Mouse (Mus musculus) hindbrain, postnatal 0 days (tissue): ENCODE data around the gene Cd86. TPM values are rescaled to one million over a fixed set of nuclear protein-coding genes. Genes with fewer than 3 reads are reported as not detected.

Experiments used
- ATAC-seq: fragments of 200-750 bp; cut with Nextera tagmentation; 2 replicates; pipeline ENCODE4 v1.8.0; 2017; ENCODE audit warnings: mild to moderate bottlenecking, moderate TSS enrichment, moderate library complexity
- DNase-seq: peaks from one replicate; pipeline ENCODE4 v3.0.0-alpha.2; 2015; ENCODE audit warnings: low spot score
- H3K27ac ChIP-seq: fragments of 300-500 bp; sonication (generic); 2 replicates; pipeline ENCODE4 v1.5.1; 2014; ENCODE audit warnings: mild to moderate bottlenecking
- H3K27me3 ChIP-seq: fragments of 300-500 bp; sonication (generic); 2 replicates; pipeline ENCODE4 v1.6.1; 2014; ENCODE audit warnings: low read length, mixed read lengths; ENCODE audit not compliant: insufficient read depth
- H3K36me3 ChIP-seq: fragments of 300-500 bp; sonication (generic); 2 replicates; pipeline ENCODE4 v1.6.1; 2014; ENCODE audit warnings: low read length, mixed read lengths; ENCODE audit not compliant: insufficient read depth
- H3K4me1 ChIP-seq: fragments of 300-500 bp; sonication (generic); 2 replicates; pipeline ENCODE4 v1.6.1; 2014; ENCODE audit warnings: antibody characterized with exemption, low read length, mixed read lengths; ENCODE audit not compliant: insufficient read depth
- H3K4me2 ChIP-seq: fragments of 300-500 bp; sonication (generic); 2 replicates; pipeline ENCODE4 v1.6.1; 2014; ENCODE audit warnings: low read depth, mild to moderate bottlenecking, low read length, moderate library complexity, mixed read lengths
- H3K4me3 ChIP-seq: fragments of 300-500 bp; sonication (generic); 2 replicates; pipeline ENCODE4 v1.5.1; 2014; ENCODE audit warnings: low read length
- H3K9ac ChIP-seq: fragments of 300-500 bp; sonication (generic); replicated peaks from 2 replicates; pipeline ENCODE4 v1.6.1; 2014; ENCODE audit warnings: mild to moderate bottlenecking, low read length, moderate library complexity, mixed read lengths
- H3K9me3 ChIP-seq: fragments of 300-500 bp; sonication (generic); 2 replicates; pipeline ENCODE4 v1.6.1; 2016; ENCODE audit warnings: low read length, mixed read lengths
- CTCF ChIP-seq: IDR thresholded peaks from 2 replicates; pipeline ENCODE4 v1.5.1; 2016; ENCODE audit warnings: antibody characterized with exemption, control low read depth, low read depth
- WGBS: fragments of 180-500 bp; shearing (Covaris S2); extraction: QIAGEN DNeasy Blood & Tissue Kit; methylation state at CpG from one replicate; pipeline ENCODE4 v1.1.7; 2014; 5-methylcytosine and 5-hydroxymethylcytosine counted together
- polyA plus RNA-seq: library from polyadenylated mRNA; unstranded; fragments of >200 nt; fragmentation: Nextera tagmentation; extraction: Ambion mirVana; gene quantifications from 2 replicates; pipeline ENCODE4 v1.2.1, GENCODE M21; 2015
- total RNA-seq: library from RNA; depleted of rRNA; stranded (reverse); fragments of >200 nt; gene quantifications from 2 replicates; pipeline ENCODE4 v1.2.3, GENCODE M21; 2014

Gene Cd86
- total and polyA plus RNA-seq, 2 experiments from 2014 or later, result 0.58 to 2.1 TPM

DNA sequence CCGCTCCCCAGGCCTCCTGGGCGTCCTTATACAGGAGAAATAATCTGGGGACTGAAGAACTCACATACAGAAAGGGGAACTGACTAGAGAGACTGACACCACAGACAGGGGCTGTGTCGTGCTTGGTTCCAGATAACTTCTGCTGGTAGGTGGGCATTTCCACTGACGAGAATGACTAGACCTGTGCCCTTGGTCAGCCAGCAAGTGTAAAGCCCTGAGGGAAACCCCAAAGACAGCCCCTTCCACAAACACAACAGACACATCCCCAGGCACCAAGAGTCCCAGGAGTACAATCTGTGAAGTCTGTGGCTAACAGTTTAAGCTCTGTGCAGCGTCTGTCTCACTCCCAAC is 23.2 kb downstream of the Cd86 start:
- no peak overlapping the region for H3K4me2 ChIP-seq
- 79% methylated on average over 5 of the region's 5 CpGs for WGBS
- H3K9me3 ChIP-seq, result no peaks in the 10 kb centered on the region
- no peaks in the 10 kb centered on the region for H3K4me1 ChIP-seq
- DNase-seq, result no peak
- no peak for TF ChIP-seq CTCF
- H3K27ac ChIP-seq, result no peak overlapping the region
- H3K4me3 ChIP-seq, result no peak overlapping the region
- H3K36me3 ChIP-seq, result no peaks in the 10 kb centered on the region
- H3K9ac ChIP-seq, result no peak overlapping the region
- no peak for ATAC-seq
- no peaks in the 10 kb centered on the region for H3K27me3 ChIP-seq

DNA sequence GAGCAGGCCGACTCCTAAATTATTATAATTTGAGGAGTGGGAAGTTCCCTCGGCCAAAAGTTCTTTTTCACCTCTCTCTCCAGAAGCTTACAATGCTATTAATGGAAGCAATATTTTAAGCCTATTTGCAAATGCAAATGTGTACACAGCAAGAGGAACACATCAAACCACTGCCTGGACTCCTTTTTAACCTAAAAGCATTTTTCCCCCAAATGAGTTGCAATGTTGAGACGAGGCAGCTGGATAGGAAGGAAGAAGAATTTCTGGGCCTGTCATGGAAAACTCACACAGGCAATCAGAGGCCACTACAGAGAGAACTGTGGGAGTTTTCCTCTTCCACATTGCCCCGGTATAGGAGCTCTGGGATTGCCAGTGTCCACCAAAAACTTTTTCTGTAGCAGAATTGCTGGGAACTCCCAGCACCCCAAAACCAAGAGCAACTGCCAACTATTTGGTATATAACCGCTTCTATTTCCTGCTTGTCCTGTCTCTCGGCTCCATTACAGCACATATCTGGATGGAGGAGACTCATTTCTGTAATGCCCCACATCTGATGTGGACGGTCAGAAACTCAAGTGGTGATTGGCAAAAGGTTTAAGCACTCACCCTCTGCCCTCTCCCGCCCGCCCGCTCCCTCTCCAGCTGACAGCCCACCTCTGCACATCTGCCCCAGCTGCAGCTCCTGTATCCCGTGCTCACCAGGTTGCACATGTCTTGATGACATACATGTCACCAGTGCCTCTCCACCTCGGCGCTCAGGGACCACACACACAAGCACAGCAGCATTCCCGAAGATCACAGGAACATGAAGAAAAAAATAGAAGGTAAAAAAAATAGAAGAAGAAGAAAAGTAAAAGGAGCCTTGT is 23.8 kb downstream of the Cd86 start:
- H3K9me3 ChIP-seq, result no peaks in the 10 kb centered on the region
- ATAC-seq (no peak), DNase-seq (no peak)
- no peak for TF ChIP-seq CTCF
- H3K27me3 ChIP-seq, result no peaks in the 10 kb centered on the region
- H3K9ac ChIP-seq, result no peak overlapping the region
- H3K27ac ChIP-seq, result no peak overlapping the region
- no peaks in the 10 kb centered on the region for H3K36me3 ChIP-seq
- no peak overlapping the region for H3K4me3 ChIP-seq
- 85% methylated on average over 14 of the region's 14 CpGs for WGBS
- no peaks in the 10 kb centered on the region for H3K4me1 ChIP-seq
- H3K4me2 ChIP-seq, result no peak overlapping the region

DNA sequence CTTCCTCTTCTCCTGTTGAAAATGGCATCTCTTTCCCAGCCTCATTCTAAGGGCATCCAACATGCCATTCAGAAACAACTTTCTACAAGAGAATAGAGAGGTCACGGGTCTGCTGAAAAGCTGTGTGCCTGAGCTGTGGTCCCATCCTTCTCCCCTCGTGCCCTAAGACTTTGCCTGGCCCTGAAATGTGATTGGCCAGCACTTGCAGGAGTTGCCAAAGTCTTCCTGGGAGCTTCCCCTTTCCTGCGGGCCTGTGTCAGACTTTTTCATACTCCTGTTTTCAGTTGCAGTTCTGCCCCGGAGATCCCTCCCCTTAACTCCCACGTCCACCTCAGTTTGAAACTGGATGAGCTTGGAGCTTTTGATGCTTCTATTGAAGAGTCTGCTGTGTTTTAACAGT is 24.9 kb downstream of the Cd86 start:
- WGBS, result 62% methylated on average over 5 of the region's 5 CpGs
- H3K9me3 ChIP-seq, result no peaks in the 10 kb centered on the region
- H3K27me3 ChIP-seq, result no peaks in the 10 kb centered on the region
- H3K4me3 ChIP-seq, result no peak overlapping the region
- no peak for DNase-seq
- H3K27ac ChIP-seq, result no peak overlapping the region
- TF ChIP-seq CTCF, result no peak
- H3K4me1 ChIP-seq, result no peaks in the 10 kb centered on the region
- no peak for ATAC-seq
- no peak overlapping the region for H3K4me2 ChIP-seq
- no peak overlapping the region for H3K9ac ChIP-seq
- H3K36me3 ChIP-seq, result no peaks in the 10 kb centered on the region

DNA sequence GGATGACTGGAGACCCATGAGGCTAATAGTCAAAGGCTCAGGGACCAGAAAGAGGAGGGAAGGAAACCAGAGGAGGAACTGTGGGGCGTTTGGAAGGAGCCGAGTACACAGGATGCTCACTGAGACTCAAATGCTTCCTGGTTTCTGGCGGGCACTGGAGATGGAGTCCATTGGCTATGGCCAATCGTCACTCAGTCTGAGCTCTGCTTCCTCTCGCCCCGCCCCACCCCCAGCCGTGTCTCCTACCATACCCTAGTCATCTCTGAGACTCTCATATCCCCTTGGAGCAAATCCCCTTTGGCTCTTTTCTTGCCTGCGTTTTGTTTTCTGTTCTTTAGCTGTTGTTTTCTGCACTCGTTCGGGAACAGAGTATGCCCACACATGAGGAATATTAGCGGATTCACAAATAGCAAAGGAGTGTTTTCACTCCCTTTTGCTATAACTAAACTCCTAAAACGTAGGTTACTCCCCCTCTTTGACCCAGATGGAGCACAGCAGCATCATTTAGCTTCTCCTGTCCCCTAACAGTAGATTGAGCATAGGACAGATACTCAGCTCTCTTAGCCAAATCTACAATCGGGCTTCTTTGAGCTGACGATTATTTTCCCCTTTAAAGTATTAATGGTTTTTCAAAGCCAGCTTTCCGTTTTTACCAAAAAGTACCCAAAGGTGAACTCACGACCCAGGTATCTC is 25.9 kb downstream of the Cd86 start:
- ATAC-seq, result no peak
- WGBS, result 93% methylated on average over 16 of the region's 16 CpGs
- TF ChIP-seq CTCF, result no peak

DNA sequence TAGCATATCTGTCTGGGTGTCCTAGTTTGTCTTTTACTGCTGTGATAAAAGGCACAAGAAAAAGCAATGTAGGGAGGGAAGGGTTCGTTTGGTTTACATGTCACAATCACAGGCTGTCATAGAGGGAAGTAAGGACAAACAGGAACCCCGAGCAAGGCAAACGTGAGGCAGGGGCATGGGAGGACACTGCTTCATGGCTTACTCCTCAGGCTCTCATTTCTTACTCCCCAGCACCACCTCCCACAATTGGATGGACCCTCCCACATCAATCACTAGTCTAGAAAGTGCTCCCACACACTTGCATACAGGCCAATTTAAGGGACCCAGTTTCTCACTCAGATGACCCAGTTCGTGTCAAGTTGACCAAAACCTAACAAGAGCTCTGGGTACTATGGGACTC is 29.1 kb downstream of the Cd86 start:
- H3K27me3 ChIP-seq, result no peaks in the 10 kb centered on the region
- H3K4me1 ChIP-seq, result no peaks in the 10 kb centered on the region
- no peaks in the 10 kb centered on the region for H3K9me3 ChIP-seq
- no peak overlapping the region for H3K27ac ChIP-seq
- TF ChIP-seq CTCF, result no peak
- 73% methylated on average over 4 of the region's 4 CpGs for WGBS
- H3K4me3 ChIP-seq, result no peak overlapping the region
- H3K9ac ChIP-seq, result no peak overlapping the region
- DNase-seq, result no peak
- no peaks in the 10 kb centered on the region for H3K36me3 ChIP-seq
- ATAC-seq, result no peak
- no peak overlapping the region for H3K4me2 ChIP-seq

More for the DNA sequence above, 25.9 kb downstream of the Cd86 start:
- Histone ChIP-seq H3K4me3 (no peak overlapping the region), H3K36me3 (no peaks in the 10 kb centered on the region), H3K9ac (no peak overlapping the region), H3K27me3 (no peaks in the 10 kb centered on the region), H3K27ac (no peak overlapping the region), H3K4me2 (no peak overlapping the region), H3K4me1 (no peaks in the 10 kb centered on the region), H3K9me3 (no peaks in the 10 kb centered on the region)
- DNase-seq, result no peak

DNA sequence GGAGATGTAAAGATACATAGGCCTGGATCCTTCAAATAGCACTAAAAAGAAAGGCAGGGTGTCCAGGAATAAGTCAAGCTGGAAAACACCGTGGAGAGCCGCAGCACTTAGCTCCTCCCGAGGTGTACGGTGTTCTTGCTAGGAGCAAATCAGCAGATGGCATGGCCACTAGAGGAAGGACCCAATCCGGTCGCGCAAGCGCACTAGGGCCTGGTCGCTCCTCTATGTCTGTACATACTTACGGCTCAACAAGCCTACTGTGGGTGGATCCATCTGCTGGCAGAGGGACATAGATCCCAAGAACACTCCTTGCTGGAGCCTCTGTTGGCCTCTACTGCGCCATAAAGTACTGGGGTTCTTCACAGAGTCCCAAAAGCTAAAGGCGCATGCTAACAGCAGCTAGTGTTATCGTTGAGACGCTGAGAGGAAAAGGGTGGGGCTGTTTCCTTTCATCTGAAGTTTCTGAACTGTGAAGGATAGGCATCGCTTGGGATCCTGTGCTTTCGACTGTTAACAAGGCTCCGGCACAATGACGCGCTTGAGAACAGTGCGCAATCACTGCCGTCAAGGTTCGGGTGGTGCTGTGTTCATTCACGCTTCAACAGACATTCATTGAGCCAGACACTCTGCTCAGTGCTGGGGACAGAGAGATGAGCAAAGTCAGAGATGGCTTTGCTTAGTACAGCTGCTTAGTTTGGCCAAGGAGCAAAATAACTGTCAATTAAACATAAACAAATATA is 30.7 kb downstream of the Cd86 start:
- no peaks in the 10 kb centered on the region for H3K27me3 ChIP-seq
- 87% methylated on average over 23 of the region's 23 CpGs for WGBS
- H3K9me3 ChIP-seq, result no peaks in the 10 kb centered on the region
- no peak for ATAC-seq
- no peak overlapping the region for H3K4me3 ChIP-seq
- no peak overlapping the region for H3K9ac ChIP-seq
- no peaks in the 10 kb centered on the region for H3K4me1 ChIP-seq
- no peak for TF ChIP-seq CTCF
- DNase-seq, result no peak
- no peaks in the 10 kb centered on the region for H3K36me3 ChIP-seq
- H3K4me2 ChIP-seq, result no peak overlapping the region
- no peak overlapping the region for H3K27ac ChIP-seq
